24 mouse cellular contexts compared by ENCODE assay signal in genomic region chr17:10533461-10533860, GRCm38 (mm10).
DNase-seq lines count a peak whose midpoint lies in the region; ATAC-seq and TF ChIP-seq lines count a peak whose summit lies in the region.
"Had no signal": no experiment of that assay in that cellular context is flagged by ENCODE, and none has a peak within 500 bp of the region (broad histone marks: within the 10 kb centered on the region; RNA-seq: fewer than 3 reads in every experiment).

No protein-coding gene starts in this region.

- TF ChIP-seq EP300 in stomach, postnatal 0 days (optimal IDR thresholded peaks at IDR 0.05): no peak

- WGBS in stomach, postnatal 0 days: 46% methylated on average over 7 of the region's 7 CpGs

- no peak overlapping the region for H3K9ac ChIP-seq in stomach, postnatal 0 days (ENCODE audit: low read length)
- H3K9ac ChIP-seq: embryonic facial prominence, embryonic 12.5 days; forebrain, embryonic 12.5 days; forebrain, embryonic 15.5 days; heart, embryonic 12.5 days; heart, embryonic 15.5 days; hindbrain, embryonic 15.5 days had no signal

- no peak overlapping the region for H3K4me3 ChIP-seq in stomach, postnatal 0 days (ENCODE audit: low read depth, low read length)
- H3K4me3 ChIP-seq: embryonic facial prominence, embryonic 12.5 days; erythroblast, embryonic 14.5 days; forebrain, embryonic 12.5 days; forebrain, embryonic 15.5 days; heart, adult 2 months; heart, embryonic 12.5 days; heart, embryonic 15.5 days; hindbrain, embryonic 15.5 days had no signal

- DNase-seq in embryo, embryonic 10.5 days (ENCODE audit: low spot score): peak; percentile 5
- no peak for DNase-seq in embryo, embryonic 10 days (ENCODE audit: low spot score)
- peak; percentile 65 for DNase-seq in urinary bladder, postnatal 14 days (ENCODE audit: low spot score)
- no peak for DNase-seq in urinary bladder, adult 2 months (ENCODE audit: low spot score)
- peak; percentile 32 for DNase-seq in forelimb bud, embryonic 11.5 days (ENCODE audit: low read depth, low spot score)
- no peak for DNase-seq in stomach, postnatal 0 days (ENCODE audit: low spot score)
- no peak for DNase-seq in kidney, postnatal 4 days
- DNase-seq: adrenal gland, adult 8-10 months; adrenal gland, postnatal 25 days; cerebellum, adult 18-20 months; embryo, embryonic 11 days; gastrocnemius, postnatal 10 days; gastrocnemius, postnatal 36 days; heart, adult 2 months; heart, postnatal 10 days; heart, postnatal 36 days had no signal

- no peak overlapping the region for H3K27ac ChIP-seq in stomach, postnatal 0 days (replicated peaks)
- H3K27ac ChIP-seq: embryonic facial prominence, embryonic 12.5 days; forebrain, embryonic 12.5 days; forebrain, embryonic 15.5 days; heart, adult 2 months; heart, embryonic 15.5 days had no signal

- no peaks in the 10 kb centered on the region for H3K27me3 ChIP-seq in stomach, postnatal 0 days (ENCODE audit: control insufficient read depth, insufficient read depth, low read length)
- H3K27me3 ChIP-seq: embryonic facial prominence, embryonic 12.5 days; forebrain, embryonic 12.5 days; forebrain, embryonic 15.5 days; heart, embryonic 12.5 days; heart, embryonic 15.5 days; hindbrain, embryonic 15.5 days had no signal

- H3K36me3 ChIP-seq in stomach, postnatal 0 days (ENCODE audit: control insufficient read depth, insufficient read depth, low read length): no peaks in the 10 kb centered on the region
- H3K36me3 ChIP-seq: embryonic facial prominence, embryonic 12.5 days; forebrain, embryonic 12.5 days; forebrain, embryonic 15.5 days; heart, embryonic 12.5 days; heart, embryonic 15.5 days; hindbrain, embryonic 15.5 days had no signal

- no peaks in the 10 kb centered on the region for H3K9me3 ChIP-seq in stomach, postnatal 0 days (ENCODE audit: control insufficient read depth, low read length)
- H3K9me3 ChIP-seq: embryonic facial prominence, embryonic 12.5 days; forebrain, embryonic 12.5 days; forebrain, embryonic 15.5 days; heart, embryonic 12.5 days; heart, embryonic 15.5 days; hindbrain, embryonic 15.5 days had no signal

- no peak overlapping the region for H3K4me2 ChIP-seq in stomach, postnatal 0 days (replicated peaks; ENCODE audit: low read depth)
- H3K4me2 ChIP-seq: embryonic facial prominence, embryonic 12.5 days; forebrain, embryonic 12.5 days; forebrain, embryonic 15.5 days; heart, embryonic 12.5 days; heart, embryonic 15.5 days had no signal

- ATAC-seq in stomach, postnatal 0 days (ENCODE audit: low FRiP score, low TSS enrichment): no peak
- ATAC-seq: activated CD4-positive, CD25-positive, alpha-beta regulatory T cell, adult 4 months had no signal

- no peaks in the 10 kb centered on the region for H3K4me1 ChIP-seq in stomach, postnatal 0 days (replicated peaks; ENCODE audit: control insufficient read depth, insufficient read depth)
- H3K4me1 ChIP-seq: embryonic facial prominence, embryonic 12.5 days had no signal

- no peak for TF ChIP-seq CTCF in stomach, postnatal 0 days (IDR thresholded peaks at IDR 0.05; ENCODE audit: low read depth)

Comparison
In these comparisons a context has a peak if more than half of its experiments do, and no peak if none do; other contexts are left out.
1. DNase-seq: peak in embryo, embryonic 10.5 days (single experiment), urinary bladder, postnatal 14 days (single experiment) and forelimb bud, embryonic 11.5 days (single experiment); none in embryo, embryonic 10 days (single experiment), urinary bladder, adult 2 months (single experiment), stomach, postnatal 0 days (single experiment) and kidney, postnatal 4 days (0 of 2).